Mouse (Mus musculus): ENCODE data around the gene Prkce.

Gene Prkce

GRCm38 (mm10) chr17:86183788-86184187 lies 16.2 kb downstream of the Prkce start:
- peak; percentile 41 to 54 for DNase-seq

- DNase-seq, result no peak
These were observed 17.1 kb downstream of the Prkce start for GRCm38 (mm10) chr17:86184552-86185209.

DNA sequence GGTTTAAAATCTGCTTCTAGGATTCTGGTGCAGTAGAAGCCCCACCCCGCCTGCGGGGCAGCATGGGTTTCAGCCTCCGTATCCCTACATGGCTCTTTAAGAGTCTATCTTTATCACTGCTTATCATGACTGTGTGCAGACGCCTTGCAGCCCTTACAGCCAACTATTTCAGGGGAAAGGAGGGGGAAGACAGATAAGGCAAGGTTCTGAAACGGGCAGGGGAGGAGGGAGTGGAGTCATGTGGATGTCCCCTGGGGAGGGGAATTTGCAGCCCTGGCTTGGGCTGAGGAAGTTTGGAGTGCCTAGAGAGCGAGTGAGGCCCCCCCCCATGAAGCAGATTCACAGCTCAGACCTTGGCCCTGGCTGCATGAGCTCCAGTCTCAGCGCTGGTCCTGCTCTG lies 18.0 kb downstream of the Prkce start:
- no peak for DNase-seq

- no peak for DNase-seq
These were observed 20.2 kb downstream of the Prkce start for GRCm38 (mm10) chr17:86187777-86188176.

- DNase-seq, result no peak
These were observed 26.4 kb downstream of the Prkce start for GRCm38 (mm10) chr17:86193979-86194378.

DNA sequence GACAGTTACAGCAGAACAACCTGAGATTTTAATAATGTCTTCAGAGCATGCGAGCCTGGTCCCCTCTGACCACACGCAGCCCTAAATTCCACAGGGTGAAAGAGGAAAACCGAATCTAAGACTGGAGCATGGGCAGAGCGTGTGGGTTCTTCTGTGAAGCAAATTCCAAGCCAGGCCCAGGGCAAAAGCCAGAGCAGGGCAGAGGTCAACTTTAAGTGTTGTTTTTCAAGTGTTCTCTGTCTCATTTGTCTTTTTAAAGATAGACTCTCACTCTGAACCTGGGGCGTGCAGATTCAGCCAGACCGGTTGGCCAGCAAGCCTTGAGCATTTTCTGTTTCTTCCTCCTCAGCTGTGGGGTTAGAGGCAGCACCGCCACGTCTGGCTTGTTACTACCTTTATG lies 27.3 kb downstream of the Prkce start:
- DNase-seq, result no peak

- no peak for DNase-seq
These were observed 31.2 kb downstream of the Prkce start for GRCm38 (mm10) chr17:86198496-86199465.

DNA sequence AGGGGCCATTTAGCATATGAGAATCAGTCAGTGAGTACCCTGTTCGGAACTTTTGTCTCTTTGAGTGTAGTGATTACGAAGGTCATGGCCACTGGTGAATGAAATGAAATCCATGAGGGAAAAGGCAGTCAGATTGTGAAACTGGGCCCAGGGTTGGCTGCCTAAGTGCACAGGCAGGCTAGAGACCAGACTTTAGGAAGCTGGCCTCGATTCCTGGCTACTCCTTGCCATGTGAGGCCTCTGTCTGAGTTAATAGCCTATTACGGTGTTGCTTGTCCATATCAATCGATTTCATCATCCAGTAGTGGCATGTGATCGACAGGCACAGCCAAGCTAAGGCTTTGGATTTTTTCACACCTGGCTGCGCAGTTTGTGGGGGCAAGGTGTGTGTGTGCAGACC lies 34.4 kb downstream of the Prkce start:
- DNase-seq, result no peak

DNA sequence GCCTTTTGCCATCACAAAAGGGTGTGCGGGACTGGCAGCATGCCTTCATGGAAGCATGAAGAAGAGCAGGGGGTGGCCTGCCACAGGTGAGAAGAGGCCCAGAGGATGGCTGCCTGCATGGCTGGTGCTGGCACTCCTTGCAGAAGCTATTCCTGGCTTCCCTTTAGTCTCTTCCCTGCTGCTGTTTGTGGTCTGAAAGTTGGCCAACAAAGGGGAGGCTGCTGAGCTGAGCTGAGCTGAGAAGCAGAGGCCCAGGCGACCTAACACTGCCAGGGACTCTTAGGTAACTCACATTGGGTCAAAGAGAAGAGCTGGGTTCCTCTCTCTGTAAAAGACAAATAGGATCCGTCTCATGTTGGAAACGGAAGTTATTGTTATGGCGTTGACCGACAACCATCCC lies 35.4 kb downstream of the Prkce start:
- DNase-seq, result no peak

- DNase-seq, result peak; percentile 68 to 75
These were observed 36.2 kb downstream of the Prkce start for GRCm38 (mm10) chr17:86203531-86204450.

DNA sequence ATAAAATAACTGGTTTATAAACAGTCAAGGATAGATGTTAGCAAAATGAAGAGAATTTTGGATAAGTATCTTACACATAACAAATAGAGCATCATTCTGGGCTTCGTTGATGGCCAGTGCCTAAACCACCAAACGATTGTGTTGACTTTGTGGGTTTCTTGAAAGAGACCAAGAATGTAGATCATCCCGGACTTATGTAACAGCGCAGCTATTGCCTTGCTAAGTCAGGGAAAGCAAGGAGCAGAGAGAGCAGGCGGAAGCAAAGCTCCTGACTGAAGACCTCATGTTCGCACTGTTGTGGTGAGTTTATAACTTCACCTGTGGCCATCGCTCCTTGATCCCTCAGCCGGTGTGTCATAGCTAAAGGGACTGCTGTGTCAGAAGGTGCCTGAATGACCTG lies 38.7 kb downstream of the Prkce start:
- DNase-seq, result no peak

DNA sequence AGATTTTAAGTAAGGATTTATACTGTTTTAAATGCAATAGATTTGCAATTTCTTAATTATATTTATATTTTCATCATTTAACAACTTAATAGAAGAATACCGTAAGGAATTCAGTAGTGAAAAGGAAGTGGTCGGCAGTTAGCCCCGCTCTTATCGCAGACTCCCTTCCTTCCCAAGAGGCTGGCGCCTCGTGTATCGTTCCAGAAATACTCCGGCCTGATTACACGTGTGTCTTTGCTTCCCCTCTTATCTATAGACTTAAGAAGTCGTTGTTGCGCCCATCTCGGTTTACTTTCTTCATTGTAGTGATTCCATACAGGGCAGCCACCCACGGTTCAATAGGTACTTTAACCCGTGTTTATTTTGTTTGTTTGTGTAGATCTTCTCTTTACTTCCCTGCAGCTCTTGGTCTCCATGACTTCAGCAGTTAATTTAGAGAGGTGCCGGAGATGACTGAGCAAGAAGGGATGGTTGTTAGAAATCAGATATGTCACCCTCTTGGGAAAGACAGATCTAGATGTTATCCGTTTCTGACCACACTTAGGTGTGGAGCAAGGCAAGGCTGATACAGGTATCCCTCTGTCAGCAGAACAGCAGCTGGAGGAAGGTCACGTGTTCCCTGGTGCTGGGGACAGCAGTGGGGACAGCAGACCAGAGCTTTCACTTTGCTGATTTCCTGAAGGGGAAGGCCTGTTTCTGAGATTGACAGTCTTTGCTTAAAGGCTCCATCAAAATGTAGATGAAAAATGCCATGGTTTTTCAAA lies 40.7 kb downstream of the Prkce start:
- DNase-seq, result no peak

DNA sequence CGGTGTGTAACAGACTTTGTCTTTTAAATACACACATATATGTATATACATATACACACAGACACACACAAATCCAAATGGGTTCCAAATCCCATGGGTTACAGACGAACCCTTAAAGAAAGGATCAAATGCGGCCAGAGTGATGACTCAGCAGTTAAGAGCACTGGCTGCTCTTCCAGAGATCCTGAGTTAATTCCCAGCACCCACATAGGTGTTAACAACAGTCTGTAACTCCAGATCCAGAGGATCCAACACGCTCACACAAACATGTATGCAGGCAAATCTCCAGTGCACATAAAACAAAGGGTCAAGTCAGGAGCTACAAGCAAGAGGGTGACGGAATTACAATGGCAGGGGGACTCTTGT lies 41.2 kb downstream of the Prkce start:
- no peak for DNase-seq

DNA sequence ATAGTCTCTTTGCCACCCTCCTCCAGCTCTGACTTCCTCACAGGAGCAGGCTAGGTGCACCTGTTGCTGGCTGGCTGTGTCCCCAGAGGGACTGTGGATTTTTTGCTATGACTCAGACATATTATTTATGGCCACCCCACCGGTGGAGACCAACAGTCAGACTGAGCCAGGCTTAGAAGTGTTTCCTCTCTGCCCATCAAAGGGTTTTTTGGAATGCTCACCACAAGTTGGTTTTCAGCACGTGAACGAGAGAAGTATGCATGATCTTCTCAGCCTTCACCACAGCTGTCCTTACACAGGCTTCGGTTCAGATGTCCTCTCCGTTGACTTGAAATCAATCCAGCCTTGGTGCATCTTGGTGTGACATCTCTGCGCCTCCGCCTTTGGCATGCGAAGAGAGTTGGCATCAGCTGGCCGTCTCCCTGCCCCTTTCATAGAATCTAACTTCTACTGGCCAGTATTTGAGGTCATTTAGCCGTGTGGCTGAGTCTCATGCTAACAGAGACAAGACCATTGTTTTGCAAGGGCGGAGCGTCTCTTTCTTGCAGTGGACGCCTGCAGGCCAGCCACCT lies 42.2 kb downstream of the Prkce start:
- peak; percentile 63 to 68 for DNase-seq

DNA sequence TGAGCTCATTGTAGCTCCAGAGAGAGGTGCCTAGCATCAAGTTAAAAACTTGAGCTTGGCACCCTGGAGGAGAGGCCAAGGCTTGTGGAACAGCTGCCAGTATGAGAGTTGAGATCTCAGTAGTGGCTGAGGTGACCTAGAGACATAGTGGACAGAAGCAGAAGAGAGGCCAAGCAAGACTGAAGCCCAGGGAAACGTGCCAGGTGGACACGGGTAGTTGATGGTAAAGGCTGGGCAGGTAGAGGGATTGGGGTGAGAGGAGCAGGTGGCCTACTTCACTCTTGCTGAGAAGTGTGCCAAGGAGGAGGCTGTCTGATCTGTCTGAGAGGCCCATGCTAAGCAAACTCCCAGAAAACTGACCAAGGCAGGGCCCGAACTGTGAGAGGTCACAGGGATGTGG lies 44.6 kb downstream of the Prkce start:
- DNase-seq, result peak; percentile 63 to 71

- DNase-seq, result no peak
These were observed 46.7 kb downstream of the Prkce start for GRCm38 (mm10) chr17:86214285-86214684.

GRCm38 (mm10) chr17:86214741-86215140 lies 47.2 kb downstream of the Prkce start:
- no peak for DNase-seq

DNA sequence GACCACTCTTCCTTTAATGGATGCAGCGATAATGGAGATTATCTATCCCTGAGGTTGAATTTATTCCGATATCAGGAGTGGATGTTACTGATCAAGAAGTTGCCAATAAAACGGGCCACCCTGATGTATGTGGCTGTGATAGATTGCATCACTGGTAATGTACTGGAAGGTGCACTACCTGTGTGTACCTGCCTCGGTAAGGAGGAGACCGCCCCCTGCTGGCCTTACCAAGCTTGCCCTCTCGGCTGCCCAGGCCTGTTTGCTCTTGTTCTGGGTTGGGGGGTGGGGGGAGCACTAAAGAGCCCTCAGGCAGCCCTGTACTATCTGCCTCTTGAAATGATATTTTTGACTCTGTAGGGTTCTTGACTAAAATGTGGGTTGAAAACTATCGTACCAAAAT lies 48.2 kb downstream of the Prkce start:
- DNase-seq, result no peak

DNA sequence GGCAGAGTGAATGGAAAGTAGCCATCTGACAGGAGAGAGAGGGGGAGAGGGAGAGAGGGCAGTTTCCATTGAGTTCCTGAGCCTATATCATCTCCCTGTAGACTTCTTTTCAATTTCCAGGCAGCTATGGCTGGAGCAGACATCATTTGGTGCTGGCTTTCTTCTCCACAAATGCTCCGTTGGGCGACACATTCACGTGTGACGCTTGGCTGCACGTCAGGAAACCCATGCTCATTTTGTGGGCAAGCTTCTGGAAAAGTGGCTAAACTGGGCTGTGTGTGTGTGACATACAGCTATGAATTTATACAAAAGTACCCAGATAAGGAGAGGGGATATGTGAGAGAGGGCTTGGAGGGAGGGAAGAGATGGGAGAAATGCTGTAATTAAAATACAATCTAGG lies 49.9 kb downstream of the Prkce start:
- no peak for DNase-seq

GRCm38 (mm10) chr17:86218553-86218952 lies 51.0 kb downstream of the Prkce start:
- DNase-seq, result no peak

GRCm38 (mm10) chr17:86225488-86226186 lies 58.1 kb downstream of the Prkce start:
- peak in 1 of 2 experiments; percentile 50 for DNase-seq
